Mouse (Mus musculus): ENCODE measurements at regions not wholly inside any gene's neighbourhood (a gene's known extent, or its start where the extent isn't known, plus 50 kb on each side); places are given as distances from the start of the nearest gene placed in this dataset.

DNA sequence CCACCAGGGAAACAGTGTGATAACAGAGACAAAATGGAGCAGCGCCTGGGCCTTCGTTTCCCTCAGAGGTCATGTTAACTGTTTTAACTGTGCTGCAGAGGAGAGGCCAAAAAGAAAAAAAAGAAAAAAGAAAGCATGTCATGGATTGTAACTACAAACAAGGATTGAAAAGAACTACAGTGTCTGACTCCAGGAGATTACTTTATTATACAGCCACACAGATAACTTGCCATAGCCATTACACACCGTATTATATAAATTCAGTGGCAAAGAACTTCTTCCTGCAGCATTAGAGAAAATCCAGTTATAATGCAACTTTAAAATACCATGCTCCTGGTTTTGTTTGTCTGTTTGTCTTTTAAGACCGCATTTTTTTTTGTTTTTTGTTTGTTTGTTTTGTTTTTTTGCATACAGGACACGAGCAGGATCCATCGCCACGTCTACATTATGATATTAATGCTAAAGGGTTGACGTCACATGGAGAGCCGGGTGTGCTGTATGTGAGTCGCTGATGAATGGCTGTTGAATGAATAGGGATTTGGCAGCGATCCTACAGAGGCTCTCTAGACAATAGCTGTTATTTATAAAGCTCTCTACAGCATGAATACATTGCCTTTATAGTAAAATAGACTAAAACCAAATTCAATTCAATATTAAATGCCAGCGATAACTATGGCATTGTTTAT is 126.4 kb upstream of the Ift57 start:
- TF ChIP-seq CTCF (IDR thresholded peaks at IDR 0.05; ENCODE audit: low read depth) = no peak
- no peak for TF ChIP-seq EP300 (IDR thresholded peaks at IDR 0.05; ENCODE audit: low read depth)

Data from liver, postnatal 0 days (tissue).